Mouse (Mus musculus) hindbrain, embryonic 11.5 days (tissue): Measurements from ENCODE around the gene Cyp4f14. TPM values are rescaled to one million over a fixed set of nuclear protein-coding genes. Genes with fewer than 3 reads are reported as not detected.
"Not testable (repeated sequence)": the region's sequence is repeated elsewhere in the genome, so short reads cannot be mapped to it uniquely, and the experiment has no call there.

Experiments used
- ATAC-seq: fragments of 200-750 bp; cut with Nextera tagmentation; 2 replicates; pipeline ENCODE4 v1.8.0; 2017; ENCODE audit warnings: mild to moderate bottlenecking, moderate TSS enrichment, moderate library complexity; ENCODE audit not compliant: low FRiP score
- DNase-seq: peaks from one replicate; pipeline ENCODE4 v3.0.0-alpha.2; 2015; ENCODE audit warnings: low spot score
- H3K27ac ChIP-seq: fragments of 300-500 bp; sonication (generic); 2 replicates; pipeline ENCODE4 v1.5.1; 2014; ENCODE audit warnings: mild to moderate bottlenecking, low read depth, low read length
- H3K27me3 ChIP-seq: fragments of 300-500 bp; sonication (generic); 2 replicates; pipeline ENCODE4 v1.6.1; 2014; ENCODE audit warnings: mild to moderate bottlenecking, low read length, moderate library complexity, mixed read lengths; ENCODE audit not compliant: control insufficient read depth, insufficient read depth
- H3K36me3 ChIP-seq: fragments of 300-500 bp; sonication (generic); 2 replicates; pipeline ENCODE4 v1.6.1; 2014; ENCODE audit warnings: mild to moderate bottlenecking, low read length, moderate library complexity, mixed read lengths; ENCODE audit not compliant: control insufficient read depth, insufficient read depth
- H3K4me1 ChIP-seq: fragments of 300-500 bp; sonication (generic); replicated peaks from 2 replicates; pipeline ENCODE4 v1.6.1; 2014; ENCODE audit warnings: low read length, mixed read lengths; ENCODE audit not compliant: control insufficient read depth, insufficient read depth
- H3K4me2 ChIP-seq: fragments of 300-500 bp; sonication (generic); replicated peaks from 2 replicates; pipeline ENCODE4 v1.6.1; 2014; ENCODE audit warnings: mild to moderate bottlenecking, low read depth, low read length
- H3K4me3 ChIP-seq: fragments of 300-500 bp; sonication (generic); 2 replicates; pipeline ENCODE4 v1.5.1; 2014; ENCODE audit warnings: low read depth, low read length
- H3K9ac ChIP-seq: fragments of 300-500 bp; sonication (generic); 2 replicates; pipeline ENCODE4 v1.6.1; 2014; ENCODE audit warnings: low read depth, low read length
- H3K9me3 ChIP-seq: fragments of 300-500 bp; sonication (generic); 2 replicates; pipeline ENCODE4 v1.6.1; 2016; ENCODE audit warnings: low read length; ENCODE audit not compliant: control insufficient read depth
- WGBS: fragments of 180-500 bp; shearing (Covaris S2); extraction: QIAGEN DNeasy Blood & Tissue Kit; methylation state at CpG from one replicate; pipeline ENCODE4 v1.1.7; 2014; 5-methylcytosine and 5-hydroxymethylcytosine counted together
- polyA plus RNA-seq: library from polyadenylated mRNA; unstranded; fragments of >200 nt; fragmentation: Nextera tagmentation; extraction: Ambion mirVana; gene quantifications from 2 replicates; pipeline ENCODE4 v1.2.1, GENCODE M21; 2014

The Cyp4f14 gene
- polyA plus RNA-seq, 1 experiment from 2014 or later: not detected

- Histone ChIP-seq H3K27ac (no peak overlapping the region), H3K36me3 (peaks cover 11% of the 10 kb centered on the region), H3K4me2 (no peak overlapping the region), H3K4me3 (no peak overlapping the region), H3K4me1 (no peaks in the 10 kb centered on the region), H3K9me3 (no peaks in the 10 kb centered on the region; the same call in 1 of the 2 replicates), H3K27me3 (no peaks in the 10 kb centered on the region), H3K9ac (no peak overlapping the region)
- 91% methylated on average over 14 of the region's 14 CpGs for WGBS
- no peak for DNase-seq
- no peak for ATAC-seq
Measured at GRCm38 (mm10) chr17:32880320-32881218, 36.6 kb downstream of the Cyp4f14 start.

DNA sequence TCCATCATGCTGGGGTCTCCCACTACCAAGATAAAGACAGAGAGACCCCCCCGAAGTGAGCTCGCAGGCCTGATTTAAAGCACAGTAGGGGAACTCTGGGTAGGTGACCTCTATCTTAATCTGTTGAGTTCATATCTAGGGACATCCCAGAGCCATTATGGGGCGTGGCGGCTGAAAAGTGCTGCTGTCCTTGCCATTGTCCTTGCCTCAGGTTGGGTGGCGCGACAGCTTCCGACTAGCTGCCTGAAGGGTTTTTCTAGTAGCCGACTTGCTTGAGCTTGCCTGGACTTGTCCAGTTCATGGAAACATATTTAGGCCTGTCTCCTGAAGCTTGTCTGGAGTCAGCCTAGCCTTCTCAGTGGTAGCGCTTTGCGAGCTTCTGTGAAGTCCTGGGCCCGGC is 38.4 kb downstream of the Cyp4f14 start:
- peaks cover 9% of the 10 kb centered on the region for H3K36me3 ChIP-seq
- H3K27me3 ChIP-seq: no peaks in the 10 kb centered on the region
- ATAC-seq (no peak), DNase-seq (no peak)
- no peaks in the 10 kb centered on the region for H3K4me1 ChIP-seq
- no peak overlapping the region for H3K4me3 ChIP-seq
- H3K9me3 ChIP-seq: no peaks in the 10 kb centered on the region; the same call in 1 of the 2 replicates
- no peak overlapping the region for H3K27ac ChIP-seq
- no peak overlapping the region for H3K9ac ChIP-seq
- no peak overlapping the region for H3K4me2 ChIP-seq
- WGBS: 95% methylated on average over 11 of the region's 11 CpGs

GRCm38 (mm10) chr17:32877471-32878171 is 39.5 kb downstream of the Cyp4f14 start:
- no peak overlapping the region for H3K4me3 ChIP-seq
- DNase-seq: no peak
- no peaks in the 10 kb centered on the region for H3K4me1 ChIP-seq
- H3K4me2 ChIP-seq: 0 out of 2 replicates have a peak overlapping the region, but pooled peaks have one; percentile 2
- H3K9me3 ChIP-seq: no peaks in the 10 kb centered on the region; the same call in 1 of the 2 replicates
- WGBS: 13% methylated on average over 22 of the region's 22 CpGs
- no peak overlapping the region for H3K27ac ChIP-seq
- H3K9ac ChIP-seq: no peak overlapping the region
- no peak for ATAC-seq
- H3K36me3 ChIP-seq: 0 out of 2 replicates have a peak, but pooled peaks cover 3% of the 10 kb centered on the region
- H3K27me3 ChIP-seq: no peaks in the 10 kb centered on the region

DNA sequence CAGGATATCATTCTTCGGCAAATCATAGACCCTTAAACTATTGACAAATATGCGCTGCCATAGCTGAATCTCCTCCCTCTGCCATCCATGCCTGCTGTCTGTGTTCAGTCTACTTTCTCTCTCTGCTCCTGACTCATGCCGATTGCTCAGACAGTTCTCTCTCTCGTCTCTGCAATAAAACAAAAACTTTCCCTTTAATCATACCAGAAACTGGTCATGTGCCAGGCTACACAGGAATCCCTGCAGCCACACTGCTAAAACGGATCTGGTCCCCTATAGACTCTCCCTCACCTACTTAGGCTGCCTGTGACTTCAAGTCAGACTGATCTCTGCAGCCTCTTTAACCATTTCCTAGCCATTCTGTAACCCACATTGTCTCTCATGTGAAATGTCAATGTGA is 44.4 kb downstream of the Cyp4f14 start:
- ATAC-seq (no peak), DNase-seq (no peak)
- H3K4me3 ChIP-seq: no peak overlapping the region
- no peaks in the 10 kb centered on the region for H3K4me1 ChIP-seq
- H3K27ac ChIP-seq: no peak overlapping the region
- H3K27me3 ChIP-seq: no peaks in the 10 kb centered on the region
- no peak overlapping the region for H3K4me2 ChIP-seq
- H3K9me3 ChIP-seq: no peaks in the 10 kb centered on the region
- H3K36me3 ChIP-seq: no peaks in the 10 kb centered on the region
- H3K9ac ChIP-seq: no peak overlapping the region
- 73% methylated on average over 5 of the region's 5 CpGs for WGBS

GRCm38 (mm10) chr17:32872091-32872490 is 45.1 kb downstream of the Cyp4f14 start:
- H3K4me3 ChIP-seq: no peak overlapping the region
- H3K9ac ChIP-seq: no peak overlapping the region
- no peak for ATAC-seq
- no peak for DNase-seq
- H3K36me3 ChIP-seq: no peaks in the 10 kb centered on the region
- H3K27ac ChIP-seq: no peak overlapping the region
- H3K4me2 ChIP-seq: no peak overlapping the region
- no peaks in the 10 kb centered on the region for H3K4me1 ChIP-seq
- 83% methylated on average over 4 of the region's 4 CpGs for WGBS
- no peaks in the 10 kb centered on the region for H3K9me3 ChIP-seq
- H3K27me3 ChIP-seq: no peaks in the 10 kb centered on the region

DNA sequence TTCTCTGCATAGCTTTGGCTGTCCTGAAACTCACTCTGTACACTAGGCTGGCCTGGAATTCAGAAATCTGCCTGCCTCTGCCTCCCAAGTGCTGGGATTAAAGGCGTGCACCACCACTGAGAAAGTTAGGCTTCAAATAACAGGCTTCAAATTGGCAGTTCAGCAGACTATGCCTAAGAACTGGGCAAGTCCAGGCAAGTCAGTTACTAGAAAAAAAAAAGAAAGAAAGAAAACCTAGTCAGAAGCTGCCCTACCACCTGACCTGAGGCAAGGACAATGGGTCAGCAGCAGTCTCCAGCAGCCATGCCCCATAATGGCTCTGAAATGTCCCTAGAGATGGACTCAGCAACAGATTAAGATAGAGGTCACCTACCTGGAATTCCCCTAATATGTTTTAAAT is 45.7 kb downstream of the Cyp4f14 start:
- Histone ChIP-seq H3K4me1 (no peaks in the 10 kb centered on the region), H3K9ac (no peak overlapping the region), H3K4me2 (no peak overlapping the region), H3K27ac (no peak overlapping the region), H3K27me3 (no peaks in the 10 kb centered on the region), H3K9me3 (no peaks in the 10 kb centered on the region), H3K4me3 (no peak overlapping the region), H3K36me3 (no peaks in the 10 kb centered on the region)
- 90% methylated on average over 1 of the region's 1 CpGs for WGBS
- DNase-seq (no peak), ATAC-seq (no peak)

DNA sequence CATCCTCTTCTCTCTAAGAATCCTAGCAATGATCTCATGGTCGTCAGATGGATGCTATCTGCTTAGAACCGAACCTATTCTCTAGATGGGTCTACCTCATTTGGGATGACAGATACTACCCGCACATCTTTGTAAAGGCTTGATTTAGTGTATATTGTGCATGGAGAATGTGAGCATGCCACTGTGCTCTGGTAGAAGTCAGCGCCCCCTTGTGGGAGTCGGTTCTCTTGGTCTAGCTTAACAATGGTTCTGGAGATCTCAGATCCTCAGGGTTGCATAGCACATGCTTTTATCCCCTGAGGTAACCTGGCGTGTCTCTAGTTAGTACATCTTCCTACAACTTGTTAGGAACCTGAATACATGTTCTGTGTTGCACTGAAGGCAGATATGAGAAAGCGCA is 49.9 kb downstream of the Cyp4f14 start:
- WGBS: 54% methylated on average over 4 of the region's 7 CpGs
- DNase-seq: not testable (repeated sequence)

DNA sequence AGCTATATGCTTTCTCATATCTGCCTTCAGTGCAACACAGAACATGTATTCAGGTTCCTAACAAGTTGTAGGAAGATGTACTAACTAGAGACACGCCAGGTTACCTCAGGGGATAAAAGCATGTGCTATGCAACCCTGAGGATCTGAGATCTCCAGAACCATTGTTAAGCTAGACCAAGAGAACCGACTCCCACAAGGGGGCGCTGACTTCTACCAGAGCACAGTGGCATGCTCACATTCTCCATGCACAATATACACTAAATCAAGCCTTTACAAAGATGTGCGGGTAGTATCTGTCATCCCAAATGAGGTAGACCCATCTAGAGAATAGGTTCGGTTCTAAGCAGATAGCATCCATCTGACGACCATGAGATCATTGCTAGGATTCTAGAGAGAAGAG is 60.4 kb downstream of the Cyp4f14 start:
- not testable (repeated sequence) for ATAC-seq

More for the DNA sequence above, 49.9 kb downstream of the Cyp4f14 start:
- not testable (repeated sequence) for H3K36me3 ChIP-seq, H3K4me3 ChIP-seq, H3K27me3 ChIP-seq, H3K4me2 ChIP-seq, H3K9me3 ChIP-seq, ATAC-seq, H3K9ac ChIP-seq, H3K4me1 ChIP-seq, H3K27ac ChIP-seq

More for the DNA sequence above, 60.4 kb downstream of the Cyp4f14 start:
- H3K27me3 ChIP-seq, H3K36me3 ChIP-seq, H3K9me3 ChIP-seq, H3K4me1 ChIP-seq, H3K27ac ChIP-seq, DNase-seq, H3K4me2 ChIP-seq, H3K9ac ChIP-seq, H3K4me3 ChIP-seq: not testable (repeated sequence)
- WGBS: 66% methylated on average over 2 of the region's 6 CpGs
